In the genomic region with DNA sequence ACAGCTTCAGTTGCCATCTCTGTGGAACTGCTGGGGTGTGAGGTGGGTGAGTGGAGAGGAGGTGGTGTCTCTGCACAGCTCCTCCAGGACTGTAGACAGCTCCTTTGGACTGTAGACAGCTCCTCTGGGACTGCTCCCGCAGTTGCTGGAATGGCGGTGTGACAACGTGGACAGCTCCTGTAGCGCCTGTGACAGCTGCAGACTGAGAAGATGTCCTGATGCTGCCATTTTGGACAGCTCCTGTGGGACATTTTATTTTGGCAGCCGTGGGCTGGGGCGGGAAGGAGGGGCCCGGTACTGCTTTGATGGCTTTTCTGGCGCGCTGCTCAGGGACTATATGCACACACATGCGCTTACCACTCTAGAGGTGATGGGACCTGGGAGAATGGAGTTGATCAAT, we compare ENCODE assay signal across 16 mouse cellular contexts. TPM values are rescaled to one million over a fixed set of nuclear protein-coding genes. Genes with fewer than 3 reads are reported as not detected.
DNase-seq lines count a peak whose midpoint lies in the region; ATAC-seq and TF ChIP-seq lines count a peak whose summit lies in the region.
"Had no signal": no experiment of that assay in that cellular context is flagged by ENCODE, and none has a peak within 500 bp of the region (broad histone marks: within the 10 kb centered on the region; RNA-seq: fewer than 3 reads in every experiment).

No protein-coding gene starts in this region.

- H3K4me3 ChIP-seq in neural tube, embryonic 15.5 days (replicated peaks) = no peak overlapping the region
- H3K4me3 ChIP-seq in embryonic facial prominence, embryonic 10.5 days = no peak overlapping the region
- H3K4me3 ChIP-seq in layer of hippocampus, adult 2 months = no peak overlapping the region
- H3K4me3 ChIP-seq: erythroblast, embryonic 14.5 days; heart, embryonic 13.5 days; limb, embryonic 10.5 days; midbrain, embryonic 13.5 days had no signal

- peak; percentile 13 to 43 for DNase-seq in heart, postnatal 10 days
- no peak for DNase-seq in heart, adult 8-10 months (ENCODE audit: low spot score)
- no peak for DNase-seq in neural tube, embryonic 10.5 days (ENCODE audit: extremely low spot score, low spot score)
- peak; percentile 10 for DNase-seq in embryonic facial prominence, embryonic 10.5 days (ENCODE audit: low spot score)
- DNase-seq in testis, postnatal 14 days (ENCODE audit: low spot score) = peak; percentile 28
- no peak for DNase-seq in layer of hippocampus, adult 2 months (ENCODE audit: low spot score in 2 of 2)
- DNase-seq: kidney, adult 11 months; right cerebral cortex, postnatal 25 days had no signal

- no peaks in the 10 kb centered on the region for H3K36me3 ChIP-seq in neural tube, embryonic 15.5 days
- H3K36me3 ChIP-seq in embryonic facial prominence, embryonic 10.5 days (replicated peaks) = no peaks in the 10 kb centered on the region
- H3K36me3 ChIP-seq: heart, embryonic 13.5 days; hindbrain, embryonic 10.5 days; limb, embryonic 10.5 days; midbrain, embryonic 13.5 days had no signal

- H3K27me3 ChIP-seq in neural tube, embryonic 15.5 days (replicated peaks) = no peaks in the 10 kb centered on the region
- no peaks in the 10 kb centered on the region for H3K27me3 ChIP-seq in embryonic facial prominence, embryonic 10.5 days (replicated peaks; ENCODE audit: low read depth, poor library complexity, severe bottlenecking)
- H3K27me3 ChIP-seq: midbrain, embryonic 13.5 days had no signal

- H3K9ac ChIP-seq in neural tube, embryonic 15.5 days (replicated peaks) = no peak overlapping the region
- H3K9ac ChIP-seq: heart, embryonic 13.5 days; midbrain, embryonic 13.5 days had no signal

- WGBS in neural tube, embryonic 15.5 days = 50% methylated on average over 10 of the region's 10 CpGs
- 59% methylated on average over 10 of the region's 10 CpGs for WGBS in embryonic facial prominence, embryonic 10.5 days

- intact Hi-C loops in heart, postnatal 10 days (cut with DNase I) = no loop called here

- ATAC-seq in neural tube, embryonic 15.5 days (ENCODE audit: low FRiP score) = no peak
- ATAC-seq: forebrain, embryonic 16.5 days; midbrain, embryonic 13.5 days had no signal

- TF ChIP-seq CTCF in layer of hippocampus, adult 2 months (conservative IDR thresholded peaks at IDR 0.05) = no peak

- H3K9me3 ChIP-seq in neural tube, embryonic 15.5 days (replicated peaks) = no peaks in the 10 kb centered on the region
- no peaks in the 10 kb centered on the region for H3K9me3 ChIP-seq in embryonic facial prominence, embryonic 10.5 days
- H3K9me3 ChIP-seq: heart, embryonic 13.5 days; hindbrain, embryonic 10.5 days; limb, embryonic 10.5 days; midbrain, embryonic 13.5 days had no signal

- H3K4me2 ChIP-seq in neural tube, embryonic 15.5 days = peak overlapping the region; percentile 15; the same call in 1 of the 2 replicates
- H3K4me2 ChIP-seq: midbrain, embryonic 13.5 days had no signal

- H3K4me1 ChIP-seq in neural tube, embryonic 15.5 days = peaks cover 18% of the 10 kb centered on the region
- H3K4me1 ChIP-seq in embryonic facial prominence, embryonic 10.5 days = peaks cover 19% of the 10 kb centered on the region

- H3K27ac ChIP-seq in neural tube, embryonic 15.5 days (replicated peaks) = no peak overlapping the region
- no peak overlapping the region for H3K27ac ChIP-seq in embryonic facial prominence, embryonic 10.5 days (replicated peaks)
- no peak overlapping the region for H3K27ac ChIP-seq in layer of hippocampus, adult 2 months
- H3K27ac ChIP-seq: heart, embryonic 13.5 days; hindbrain, embryonic 10.5 days; limb, embryonic 10.5 days; midbrain, embryonic 13.5 days had no signal

RNA-seq across cellular contexts. Expression of a gene that starts 3.3 kb away (rescaled TPM):
- 10 to 100 TPM; 94.9 to 96.0 TPM for total RNA-seq in heart, postnatal 10 days (2021)
- 100 to 1,000 TPM; 121 to 143 (median 131) TPM for total RNA-seq in heart, adult 8-10 months (2022)
- polyA plus RNA-seq in neural tube, embryonic 15.5 days (2015; fragmentation: Nextera tagmentation; extraction: Ambion mirVana) = 139 and 163 TPM in 2 replicates
- polyA plus RNA-seq in embryonic facial prominence, embryonic 10.5 days (2016; fragmentation: Nextera tagmentation; extraction: Ambion mirVana) = 119 and 120 TPM in 2 replicates
- 10 to 100 TPM; 37.1 to 40.0 TPM for total RNA-seq in layer of hippocampus, adult 2 months (2021)

RNA-seq across cellular contexts. Expression of a gene that starts 15.5 kb away (rescaled TPM):
- total RNA-seq in heart, postnatal 10 days (2021) = 10 to 100 TPM; 17.0 to 19.6 TPM
- total RNA-seq in heart, adult 8-10 months (2022) = 10 to 100 TPM; 27.2 to 27.8 (median 27.7) TPM
- 47.2 and 49.0 TPM in 2 replicates for polyA plus RNA-seq in neural tube, embryonic 15.5 days (2015; fragmentation: Nextera tagmentation; extraction: Ambion mirVana)
- polyA plus RNA-seq in embryonic facial prominence, embryonic 10.5 days (2016; fragmentation: Nextera tagmentation; extraction: Ambion mirVana) = 35.2 and 36.2 TPM in 2 replicates
- 10 to 100 TPM; 27.6 to 28.4 TPM for total RNA-seq in layer of hippocampus, adult 2 months (2021)

RNA-seq across cellular contexts. Expression of a gene that starts 16.1 kb away (rescaled TPM):
- total RNA-seq in heart, postnatal 10 days (2021) = 1 to 10 TPM; 1.9 to 3.4 TPM
- 1 to 10 TPM; 2.0 to 2.8 (median 2.3) TPM for total RNA-seq in heart, adult 8-10 months (2022)
- 29.8 and 29.9 TPM in 2 replicates for polyA plus RNA-seq in neural tube, embryonic 15.5 days (2015; fragmentation: Nextera tagmentation; extraction: Ambion mirVana)
- polyA plus RNA-seq in embryonic facial prominence, embryonic 10.5 days (2016; fragmentation: Nextera tagmentation; extraction: Ambion mirVana) = 1.3 and 1.7 TPM in 2 replicates
- 100 to 1,000 TPM; 248 to 256 TPM for total RNA-seq in layer of hippocampus, adult 2 months (2021)
- polyA plus RNA-seq: erythroblast, embryonic 14.5 days had no signal

RNA-seq across cellular contexts. Expression of a gene that starts 17.8 kb away (rescaled TPM):
- total RNA-seq in heart, postnatal 10 days (2021) = 10 to 100 TPM; 30.2 to 32.2 TPM
- total RNA-seq in heart, adult 8-10 months (2022) = 10 to 100 TPM; 18.0 to 21.5 (median 20.0) TPM
- polyA plus RNA-seq in neural tube, embryonic 15.5 days (2015; fragmentation: Nextera tagmentation; extraction: Ambion mirVana) = 30.2 and 33.8 TPM in 2 replicates
- 26.2 and 27.1 TPM in 2 replicates for polyA plus RNA-seq in embryonic facial prominence, embryonic 10.5 days (2016; fragmentation: Nextera tagmentation; extraction: Ambion mirVana)
- 10 to 100 TPM; 86.0 to 88.5 TPM for total RNA-seq in layer of hippocampus, adult 2 months (2021)

RNA-seq across cellular contexts. Expression of a gene that starts 34.0 kb away (rescaled TPM):
- under 1 TPM; 0.17 to 0.27 TPM for total RNA-seq in heart, postnatal 10 days (2021)
- under 1 TPM; 0.11 to 0.35 (median 0.23) TPM for total RNA-seq in heart, adult 8-10 months (2022)
- polyA plus RNA-seq in neural tube, embryonic 15.5 days (2015; fragmentation: Nextera tagmentation; extraction: Ambion mirVana) = 1.3 and 1.5 TPM in 2 replicates
- 1.9 and 3.0 TPM in 2 replicates for polyA plus RNA-seq in embryonic facial prominence, embryonic 10.5 days (2016; fragmentation: Nextera tagmentation; extraction: Ambion mirVana)
- under 1 TPM; 0.39 to 0.69 TPM for total RNA-seq in layer of hippocampus, adult 2 months (2021)
- polyA plus RNA-seq: CD4-positive, CD25-positive, alpha-beta regulatory T cell, adult 4 months; erythroblast, embryonic 14.5 days had no signal

Comparison
In these comparisons a context has a peak if more than half of its experiments do, and no peak if none do; other contexts are left out.
1. DNase-seq: peak in heart, postnatal 10 days (2 of 2), embryonic facial prominence, embryonic 10.5 days (single experiment) and testis, postnatal 14 days (single experiment); none in heart, adult 8-10 months (single experiment), neural tube, embryonic 10.5 days (single experiment) and layer of hippocampus, adult 2 months (0 of 2).
2. RNA of a gene that starts 16.1 kb away (total RNA-seq): 248 to 256 TPM in layer of hippocampus, adult 2 months; 1.9 to 3.4 TPM in heart, postnatal 10 days and 2.0 to 2.8 TPM in heart, adult 8-10 months; every median in the first group is over 10 times any median in the second.